Mouse (Mus musculus) left cerebral cortex, adult 2 months (tissue): Measurements from ENCODE around the gene Pde2a. TPM values are rescaled to one million over a fixed set of nuclear protein-coding genes. Genes with fewer than 3 reads are reported as not detected.

Experiments used
- DNase-seq, 2 experiments: peaks; one replicate each; pipeline ENCODE4 v3.0.0; 2021 to 2022; ENCODE audit warnings: low spot score in 2 of 2, mixed read lengths in 1 of 2; ENCODE audit errors: extremely low spot score in 1 of 2
- H3K27ac ChIP-seq: fragments of 200-600 bp; 2 replicates; pipeline ENCODE4 v1.8.1; 2022
- H3K4me3 ChIP-seq: fragments of 200-600 bp; 2 replicates; pipeline ENCODE4 v1.8.1; 2022
- CTCF ChIP-seq: fragments of 200-600 bp; IDR thresholded peaks from 2 replicates; pipeline ENCODE4 v1.8.1; 2022; ENCODE audit warnings: antibody characterized with exemption, mild to moderate bottlenecking, moderate library complexity
- intact Hi-C: fragments of 180-260 bp; cut with DNase I; formaldehyde crosslinking; loops from one replicate; pipeline ENCODE4 v1.15.1; 2025
- total RNA-seq, 2 experiments: library from RNA; stranded (reverse); gene quantifications; 2 replicates each; pipeline ENCODE4 v1.2.3; 2021

The Pde2a gene
- total RNA-seq, 2 experiments from 2014 or later = 372 to 375 TPM

GRCm38 (mm10) chr7:101412796-101413195 lies 8.7 kb upstream of the Pde2a start:
- Histone ChIP-seq H3K4me3 (no peak overlapping the region), H3K27ac (no peak overlapping the region)
- peak; percentile 81 to 89 for DNase-seq
- peak; percentile 100 for TF ChIP-seq CTCF
- intact Hi-C loops = loop anchor here (1.0 kb wide), 1 partner anchor 208 kb away; no protein-coding TSS in a partner anchor

GRCm38 (mm10) chr7:101414209-101414608 lies 7.3 kb upstream of the Pde2a start:
- no peak for DNase-seq
- Histone ChIP-seq H3K27ac (peak overlapping the region; percentile 78; the same call in 1 of the 2 replicates), H3K4me3 (no peak overlapping the region)
- intact Hi-C loops = loop anchor here (2.0 kb wide), 1 partner anchor 127 kb away; no protein-coding TSS in a partner anchor
- no peak for TF ChIP-seq CTCF

GRCm38 (mm10) chr7:101414661-101415511 lies 6.6 kb upstream of the Pde2a start:
- TF ChIP-seq CTCF = no peak

GRCm38 (mm10) chr7:101415512-101416100 lies 5.9 kb upstream of the Pde2a start:
- no peak for TF ChIP-seq CTCF
- intact Hi-C loops = loop anchor here (2.0 kb wide), 1 partner anchor 125 kb away; no protein-coding TSS in a partner anchor
- DNase-seq = no peak
- Histone ChIP-seq H3K27ac (peak overlapping the region; percentile 57), H3K4me3 (no peak overlapping the region)

More at GRCm38 (mm10) chr7:101414661-101415511, 6.6 kb upstream of the Pde2a start:
- intact Hi-C loops = loop anchor here (2.0 kb wide), 1 partner anchor 126 kb away; no protein-coding TSS in a partner anchor
- Histone ChIP-seq H3K4me3 (no peak overlapping the region), H3K27ac (peak overlapping the region; percentile 78)
- DNase-seq = no peak

GRCm38 (mm10) chr7:101416391-101416790 lies 5.1 kb upstream of the Pde2a start:
- intact Hi-C loops = no loop called here
- H3K4me3 ChIP-seq = no peak overlapping the region
- peak in 1 of 2 experiments; percentile 55 for DNase-seq
- no peak overlapping the region for H3K27ac ChIP-seq
- TF ChIP-seq CTCF = no peak

GRCm38 (mm10) chr7:101419013-101419770 lies 2.3 kb upstream of the Pde2a start:
- Histone ChIP-seq H3K27ac (peak overlapping the region; percentile 13), H3K4me3 (no peak overlapping the region)
- intact Hi-C loops = no loop called here
- no peak for DNase-seq
- peak; percentile 4; the same call in 1 of the 2 replicates for TF ChIP-seq CTCF

GRCm38 (mm10) chr7:101422069-101422468 lies 578 bp downstream of the Pde2a start:
- intact Hi-C loops = no loop called here
- TF ChIP-seq CTCF = no peak; the same call in 1 of the 2 replicates
- no peak for DNase-seq
- Histone ChIP-seq H3K27ac (peak overlapping the region; percentile 94), H3K4me3 (peak overlapping the region; percentile 68)

- no peak for TF ChIP-seq CTCF
- intact Hi-C loops = no loop called here
- Histone ChIP-seq H3K4me3 (peak overlapping the region; percentile 68), H3K27ac (peak overlapping the region; percentile 94)
- DNase-seq = no peak
Measured at GRCm38 (mm10) chr7:101422646-101423045, 1.2 kb downstream of the Pde2a start.

- Histone ChIP-seq H3K27ac (peak overlapping the region; percentile 55; the same call in 1 of the 2 replicates), H3K4me3 (peak overlapping the region; percentile 19)
- no peak for DNase-seq
- intact Hi-C loops = no loop called here
- no peak for TF ChIP-seq CTCF
Measured at GRCm38 (mm10) chr7:101423970-101424369, 2.5 kb downstream of the Pde2a start.

GRCm38 (mm10) chr7:101426692-101427091 lies 5.2 kb downstream of the Pde2a start:
- intact Hi-C loops = loop anchor here (5.0 kb wide), 1 partner anchor 191 kb away; no protein-coding TSS in a partner anchor
- peak overlapping the region; percentile 60 for H3K27ac ChIP-seq
- H3K4me3 ChIP-seq = peak overlapping the region; percentile 37
- peak in 1 of 2 experiments; percentile 56 for DNase-seq
- no peak for TF ChIP-seq CTCF

- peak; percentile 85 for TF ChIP-seq CTCF
- Histone ChIP-seq H3K27ac (peak overlapping the region; percentile 60; the same call in 1 of the 2 replicates), H3K4me3 (peak overlapping the region; percentile 37; the same call in 1 of the 2 replicates)
- peak in 1 of 2 experiments; percentile 60 for DNase-seq
- intact Hi-C loops = loop anchor here (5.0 kb wide), 1 partner anchor 190 kb away; no protein-coding TSS in a partner anchor
Measured at GRCm38 (mm10) chr7:101427736-101428135, 6.2 kb downstream of the Pde2a start.
